Comparison of ENCODE assay signal across 29 mouse cellular contexts in genomic region chr17:37063063-37063462, GRCm38 (mm10). TPM values are rescaled to one million over a fixed set of nuclear protein-coding genes. Genes with fewer than 3 reads are reported as not detected.
"Had no signal": no experiment of that assay in that cellular context is flagged by ENCODE, and none has a peak within 500 bp of the region (broad histone marks: within the 10 kb centered on the region; RNA-seq: fewer than 3 reads in every experiment).

No protein-coding gene starts in this region.

- H3K9me3 ChIP-seq: liver, embryonic 13.5 days; stomach, embryonic 15.5 days had no signal

- H3K27me3 ChIP-seq: liver, embryonic 13.5 days; stomach, embryonic 15.5 days had no signal

- H3K27ac ChIP-seq: kidney, postnatal 0 days; liver, embryonic 13.5 days; macrophage; stomach, embryonic 15.5 days had no signal

- H3K4me3 ChIP-seq: liver, embryonic 13.5 days; stomach, embryonic 15.5 days had no signal

- H3K4me1 ChIP-seq: liver, embryonic 13.5 days; stomach, embryonic 15.5 days had no signal

- H3K36me3 ChIP-seq: liver, embryonic 13.5 days had no signal

- H3K9ac ChIP-seq: liver, embryonic 13.5 days; stomach, embryonic 15.5 days had no signal

- DNase-seq: kidney, adult 2 months; kidney, postnatal 25 days; liver, embryonic 13.5 days; lung, adult 2 months; retina, postnatal 1 day; right cerebral cortex, postnatal 25 days; spleen, adult 18-20 months; thymus, postnatal 36 days had no signal

- H3K4me2 ChIP-seq: liver, embryonic 13.5 days; stomach, embryonic 15.5 days had no signal

- ATAC-seq: intestine, postnatal 0 days had no signal

RNA-seq across cellular contexts. Expression of gene Olfr90, which starts 25.2 kb away (rescaled TPM):
- total RNA-seq: layer of hippocampus, adult 8-10 months; left cerebral cortex, postnatal 36 days; liver, adult 2 months; megakaryocyte, adult 5-6 weeks; midbrain, postnatal 0 days had no signal
- polyA plus RNA-seq: intestine, postnatal 0 days; kidney, adult 2 months; kidney, embryonic 14.5 days; kidney, postnatal 0 days; large intestine, adult 2 months; limb, embryonic 11.5 days; limb, embryonic 14.5 days; liver, adult 2 months; liver, embryonic 13.5 days; liver, embryonic 16.5 days; lung, adult 2 months; lung, embryonic 16.5 days; macrophage; midbrain, embryonic 14.5 days; midbrain, postnatal 0 days; neural tube, embryonic 11.5 days; stomach, embryonic 15.5 days; thymus, postnatal 0 days; urinary bladder, adult 2 months had no signal

RNA-seq across cellular contexts. Expression of gene Olfr91, which starts 35.0 kb away (rescaled TPM):
- total RNA-seq: layer of hippocampus, adult 8-10 months; layer of hippocampus, postnatal 14 days; left cerebral cortex, postnatal 36 days; liver, adult 2 months; megakaryocyte, adult 5-6 weeks; midbrain, postnatal 0 days had no signal
- polyA plus RNA-seq: intestine, postnatal 0 days; kidney, adult 2 months; kidney, embryonic 14.5 days; kidney, postnatal 0 days; large intestine, adult 2 months; limb, embryonic 11.5 days; limb, embryonic 14.5 days; liver, adult 2 months; liver, embryonic 13.5 days; liver, embryonic 16.5 days; lung, adult 2 months; lung, embryonic 16.5 days; macrophage; midbrain, embryonic 14.5 days; midbrain, postnatal 0 days; neural tube, embryonic 11.5 days; stomach, embryonic 15.5 days; thymus, postnatal 0 days; urinary bladder, adult 2 months had no signal

RNA-seq across cellular contexts. Expression of gene Mog, which starts 39.9 kb away (rescaled TPM):
- total RNA-seq: liver, adult 2 months; megakaryocyte, adult 5-6 weeks; midbrain, postnatal 0 days had no signal
- polyA plus RNA-seq: intestine, postnatal 0 days; kidney, adult 2 months; kidney, postnatal 0 days; large intestine, adult 2 months; limb, embryonic 14.5 days; liver, adult 2 months; liver, embryonic 13.5 days; liver, embryonic 16.5 days; lung, adult 2 months; macrophage; thymus, postnatal 0 days had no signal

RNA-seq across cellular contexts. Expression of gene Olfr92, which starts 56.8 kb away (rescaled TPM):
- total RNA-seq: layer of hippocampus, adult 8-10 months; layer of hippocampus, postnatal 14 days; left cerebral cortex, postnatal 36 days; liver, adult 2 months; megakaryocyte, adult 5-6 weeks; midbrain, postnatal 0 days had no signal
- polyA plus RNA-seq: intestine, postnatal 0 days; kidney, adult 2 months; kidney, embryonic 14.5 days; kidney, postnatal 0 days; large intestine, adult 2 months; limb, embryonic 11.5 days; limb, embryonic 14.5 days; liver, adult 2 months; liver, embryonic 13.5 days; liver, embryonic 16.5 days; lung, adult 2 months; lung, embryonic 16.5 days; macrophage; midbrain, embryonic 14.5 days; midbrain, postnatal 0 days; neural tube, embryonic 11.5 days; neural tube, embryonic 14.5 days; stomach, embryonic 15.5 days; thymus, postnatal 0 days; urinary bladder, adult 2 months had no signal
